8 mouse cellular contexts compared by ENCODE assay signal in genomic region chr19:5529325-5530137, GRCm38 (mm10). TPM values are rescaled to one million over a fixed set of nuclear protein-coding genes. Genes with fewer than 3 reads are reported as not detected.
DNase-seq lines count a peak whose midpoint lies in the region; ATAC-seq and TF ChIP-seq lines count a peak whose summit lies in the region.

No protein-coding gene starts in this region.

- ATAC-seq in forebrain, embryonic 11.5 days (replicated peaks; ENCODE audit: low FRiP score): peak; percentile 91
- ATAC-seq in heart, embryonic 16.5 days (replicated peaks; ENCODE audit: extremely low read depth, insufficient read depth, low FRiP score): peak; percentile 96
- ATAC-seq in liver, embryonic 13.5 days (ENCODE audit: low read depth): peak; percentile 98
- ATAC-seq in stomach, embryonic 14.5 days (ENCODE audit: insufficient number of reproducible peaks, insufficient read depth, low FRiP score, low read depth): peak; percentile 97

- H3K4me3 ChIP-seq in CH12.LX (replicated peaks in 1 of 3; ENCODE audit: low read depth in 2 of 3, low read length in 2 of 3, poor library complexity in 1 of 3): peak overlapping the region in 2 of 3 experiments; percentile 25 to 58
- H3K4me3 ChIP-seq in forebrain, embryonic 11.5 days (ENCODE audit: low read depth, low read length): no peak overlapping the region
- H3K4me3 ChIP-seq in heart, embryonic 16.5 days (ENCODE audit: low read length): peak overlapping the region; percentile 25
- H3K4me3 ChIP-seq in liver, embryonic 13.5 days (replicated peaks): peak overlapping the region; percentile 18
- no peak overlapping the region; the same call in 1 of the 2 replicates for H3K4me3 ChIP-seq in stomach, embryonic 14.5 days (ENCODE audit: low read depth, low read length)

- in situ Hi-C loops in CH12.LX (cut with MboI; ENCODE audit: low pct_ligation_motif_present, low pct_unique_long_range_greater_than_20kb, low sequenced_read_pairs): loop anchor here (5.0 kb wide), 1 partner anchor 33 kb away; the partner anchor contains the start of gene Ovol1

- no peak for TF ChIP-seq EP300 in CH12.LX (IDR thresholded peaks at IDR 0.05; ENCODE audit: low read length)

- no peaks in the 10 kb centered on the region for H3K36me3 ChIP-seq in CH12.LX (replicated peaks in 1 of 2; ENCODE audit: control insufficient read depth in 1 of 2, insufficient read depth in 1 of 2, low read length in 1 of 2)
- no peaks in the 10 kb centered on the region for H3K36me3 ChIP-seq in forebrain, embryonic 11.5 days (ENCODE audit: control insufficient read depth, insufficient read depth, low read length)
- no peaks in the 10 kb centered on the region for H3K36me3 ChIP-seq in heart, embryonic 16.5 days (ENCODE audit: control insufficient read depth, insufficient read depth)
- H3K36me3 ChIP-seq in liver, embryonic 13.5 days: no peaks in the 10 kb centered on the region
- H3K36me3 ChIP-seq in stomach, embryonic 14.5 days (ENCODE audit: control insufficient read depth, insufficient read depth, low read length): no peaks in the 10 kb centered on the region

- no peak for TF ChIP-seq POLR2A in CH12.LX (IDR thresholded peaks at IDR 0.05; ENCODE audit: low read depth, low read length)

- peak; percentile 89 for TF ChIP-seq RAD21 in CH12.LX (IDR thresholded peaks at IDR 0.05; ENCODE audit: low read depth, low read length)

- H3K4me1 ChIP-seq in CH12.LX (ENCODE audit: control insufficient read depth in 1 of 2, insufficient read depth in 2 of 2): peaks cover 11 to 38% of the 10 kb centered on the region in 2 experiments
- H3K4me1 ChIP-seq in forebrain, embryonic 11.5 days (replicated peaks; ENCODE audit: control insufficient read depth, insufficient read depth, low read length): peaks cover 4% of the 10 kb centered on the region; the same call in 1 of the 2 replicates
- H3K4me1 ChIP-seq in heart, embryonic 16.5 days (ENCODE audit: control insufficient read depth, insufficient read depth, low read length): peaks cover 4% of the 10 kb centered on the region; the same call in 1 of the 2 replicates
- peaks cover 7% of the 10 kb centered on the region for H3K4me1 ChIP-seq in liver, embryonic 13.5 days (replicated peaks)
- H3K4me1 ChIP-seq in stomach, embryonic 14.5 days (ENCODE audit: control insufficient read depth, insufficient read depth, low read length): no peaks in the 10 kb centered on the region

- H3K4me2 ChIP-seq in CH12.LX (ENCODE audit: insufficient read depth, low read depth, poor library complexity, severe bottlenecking): peak overlapping the region; percentile 100
- H3K4me2 ChIP-seq in forebrain, embryonic 11.5 days (ENCODE audit: low read depth, low read length, severe bottlenecking): peak overlapping the region; percentile 29; the same call in 1 of the 2 replicates
- peak overlapping the region; percentile 58 for H3K4me2 ChIP-seq in heart, embryonic 16.5 days (ENCODE audit: low read depth, low read length)
- H3K4me2 ChIP-seq in liver, embryonic 13.5 days: peak overlapping the region; percentile 51
- H3K4me2 ChIP-seq in stomach, embryonic 14.5 days (replicated peaks; ENCODE audit: low read depth, low read length): peak overlapping the region; percentile 28

- peaks cover 18% of the 10 kb centered on the region for H3K27me3 ChIP-seq in CH12.LX (replicated peaks)
- no peaks in the 10 kb centered on the region for H3K27me3 ChIP-seq in forebrain, embryonic 11.5 days (ENCODE audit: control insufficient read depth, insufficient read depth, low read length)
- H3K27me3 ChIP-seq in heart, embryonic 16.5 days (ENCODE audit: control insufficient read depth, insufficient read depth, low read length): 0 out of 2 replicates have a peak, but pooled peaks cover 3% of the 10 kb centered on the region
- H3K27me3 ChIP-seq in liver, embryonic 13.5 days: peaks cover 12% of the 10 kb centered on the region; the same call in 1 of the 2 replicates
- no peaks in the 10 kb centered on the region for H3K27me3 ChIP-seq in stomach, embryonic 14.5 days (ENCODE audit: control insufficient read depth, insufficient read depth, low read length)

- WGBS in forebrain, embryonic 11.5 days: 15% methylated on average over 20 of the region's 20 CpGs
- 18% methylated on average over 20 of the region's 20 CpGs for WGBS in heart, embryonic 16.5 days
- WGBS in liver, embryonic 13.5 days (ENCODE audit: insufficient replicate concordance): 23% methylated on average over 20 of the region's 20 CpGs
- 14% methylated on average over 20 of the region's 20 CpGs for WGBS in stomach, embryonic 14.5 days

- TF ChIP-seq CTCF in CH12.LX (conservative IDR thresholded peaks at IDR 0.05 in 1 of 2, IDR thresholded peaks at IDR 0.05 in 1 of 2; ENCODE audit: low read depth in 2 of 2, low read length in 2 of 2): peak; percentile 67 to 99

- peak; percentile 95 for DNase-seq in CH12.LX (ENCODE audit: extremely low read depth)
- DNase-seq in c-Kit-positive CD71-negative TER-119-negative erythroid progenitor cells, embryonic 14.5 days (ENCODE audit: low read depth): peak; percentile 94
- DNase-seq in forebrain, embryonic 11.5 days (ENCODE audit: low spot score): peak; percentile 98
- peak; percentile 97 to 99 for DNase-seq in kidney, postnatal 25 days
- peak; percentile 86 for DNase-seq in liver, embryonic 13.5 days
- peak; percentile 93 to 94 for DNase-seq in natural killer cell, adult 2 months (ENCODE audit: low spot score in 2 of 2)

- H3K27ac ChIP-seq in CH12.LX (ENCODE audit: insufficient read depth, low read depth): no peak overlapping the region
- H3K27ac ChIP-seq in forebrain, embryonic 11.5 days (ENCODE audit: low read depth, low read length): no peak overlapping the region
- H3K27ac ChIP-seq in heart, embryonic 16.5 days (ENCODE audit: low read length): no peak overlapping the region
- no peak overlapping the region for H3K27ac ChIP-seq in liver, embryonic 13.5 days
- peak overlapping the region; percentile 83 for H3K27ac ChIP-seq in stomach, embryonic 14.5 days (ENCODE audit: low read length)

- H3K79me2 ChIP-seq in CH12.LX (replicated peaks; ENCODE audit: control insufficient read depth, extremely low read depth, insufficient read depth, poor library complexity, severe bottlenecking): no peaks in the 10 kb centered on the region

- dilution Hi-C loops in CH12.LX (cut with MboI; ENCODE audit: extremely low pct_ligation_motif_present, extremely low pct_unique_long_range_greater_than_20kb, low sequenced_read_pairs): no loop called here

- peak overlapping the region; percentile 20; the same call in 1 of the 2 replicates for H3K9ac ChIP-seq in CH12.LX (ENCODE audit: insufficient read depth, low read depth)
- H3K9ac ChIP-seq in forebrain, embryonic 11.5 days (ENCODE audit: low read length): no peak overlapping the region
- peak overlapping the region; percentile 14; the same call in 1 of the 2 replicates for H3K9ac ChIP-seq in heart, embryonic 16.5 days (ENCODE audit: low read length)
- H3K9ac ChIP-seq in liver, embryonic 13.5 days: peak overlapping the region; percentile 14; the same call in 1 of the 2 replicates
- H3K9ac ChIP-seq in stomach, embryonic 14.5 days (replicated peaks; ENCODE audit: low read depth, low read length): no peak overlapping the region

- H3K9me3 ChIP-seq in CH12.LX (replicated peaks; ENCODE audit: low read length): no peaks in the 10 kb centered on the region
- H3K9me3 ChIP-seq in forebrain, embryonic 11.5 days (ENCODE audit: control insufficient read depth, low read length): no peaks in the 10 kb centered on the region
- no peaks in the 10 kb centered on the region for H3K9me3 ChIP-seq in heart, embryonic 16.5 days (replicated peaks; ENCODE audit: control insufficient read depth, low read length)
- H3K9me3 ChIP-seq in liver, embryonic 13.5 days (replicated peaks): no peaks in the 10 kb centered on the region
- no peaks in the 10 kb centered on the region for H3K9me3 ChIP-seq in stomach, embryonic 14.5 days (ENCODE audit: control insufficient read depth, low read depth, low read length)

RNA-seq across cellular contexts. Expression of gene Snx32, which starts 19.2 kb away (rescaled TPM):
- total RNA-seq in CH12.LX (2012; rRNA removed) (2.7 and 2.8 TPM in 2 replicates), CH12.LX (2014; rRNA removed) (0.75 and 0.96 TPM in 2 replicates)
- 1.2 and 2.4 TPM in 2 replicates for polyA plus RNA-seq in CH12.LX (2012; ENCODE audit: insufficient read length, low read depth)
- 15.9 and 19.5 TPM in 2 replicates for polyA plus RNA-seq in forebrain, embryonic 11.5 days (2014; fragmentation: Nextera tagmentation; extraction: Ambion mirVana)
- polyA plus RNA-seq in heart, embryonic 16.5 days (2015; fragmentation: Nextera tagmentation; extraction: Ambion mirVana): 17.2 and 18.3 TPM in 2 replicates
- 6.4 and 7.0 TPM in 2 replicates for polyA plus RNA-seq in liver, embryonic 13.5 days (2015; fragmentation: Nextera tagmentation; extraction: Ambion mirVana)
- polyA plus RNA-seq in stomach, embryonic 14.5 days (2014; fragmentation: Nextera tagmentation; extraction: Ambion mirVana): 12.4 and 13.0 TPM in 2 replicates

RNA-seq across cellular contexts. Expression of gene 1700020D05Rik, which starts 25.9 kb away (rescaled TPM):
- 0.25 and 0.34 TPM in 2 replicates for total RNA-seq in CH12.LX (2012; rRNA removed)
- 0.23 TPM in 1 of 2 replicates, not detected in the other for total RNA-seq in CH12.LX (2014; rRNA removed)
- 0.33 TPM in 1 of 2 replicates, not detected in the other for polyA plus RNA-seq in CH12.LX (2012; ENCODE audit: insufficient read length, low read depth)
- polyA plus RNA-seq in forebrain, embryonic 11.5 days (2014; fragmentation: Nextera tagmentation; extraction: Ambion mirVana): not detected in 2 replicates
- not detected in 2 replicates for polyA plus RNA-seq in heart, embryonic 16.5 days (2015; fragmentation: Nextera tagmentation; extraction: Ambion mirVana)
- polyA plus RNA-seq in liver, embryonic 13.5 days (2015; fragmentation: Nextera tagmentation; extraction: Ambion mirVana): 0.09 TPM in 1 of 2 replicates, not detected in the other
- 0.25 and 0.42 TPM in 2 replicates for polyA plus RNA-seq in stomach, embryonic 14.5 days (2014; fragmentation: Nextera tagmentation; extraction: Ambion mirVana)

RNA-seq across cellular contexts. Expression of gene Ovol1, which starts 30.9 kb away (rescaled TPM):
- total RNA-seq in CH12.LX (2012; rRNA removed) (not detected in 2 replicates), CH12.LX (2014; rRNA removed) (not detected in 2 replicates)
- not detected in 2 replicates for polyA plus RNA-seq in CH12.LX (2012; ENCODE audit: insufficient read length, low read depth)
- polyA plus RNA-seq in forebrain, embryonic 11.5 days (2014; fragmentation: Nextera tagmentation; extraction: Ambion mirVana): 0.11 and 0.35 TPM in 2 replicates
- 0.54 and 0.61 TPM in 2 replicates for polyA plus RNA-seq in heart, embryonic 16.5 days (2015; fragmentation: Nextera tagmentation; extraction: Ambion mirVana)
- 0.06 and 0.09 TPM in 2 replicates for polyA plus RNA-seq in liver, embryonic 13.5 days (2015; fragmentation: Nextera tagmentation; extraction: Ambion mirVana)
- 11.2 and 11.5 TPM in 2 replicates for polyA plus RNA-seq in stomach, embryonic 14.5 days (2014; fragmentation: Nextera tagmentation; extraction: Ambion mirVana)

RNA-seq across cellular contexts. Expression of gene Ap5b1, which starts 38.3 kb away (rescaled TPM):
- 9.6 and 10.6 TPM in 2 replicates for total RNA-seq in CH12.LX (2012; rRNA removed)
- 3.2 and 3.6 TPM in 2 replicates for total RNA-seq in CH12.LX (2014; rRNA removed)
- polyA plus RNA-seq in CH12.LX (2012; ENCODE audit: insufficient read length, low read depth): 6.5 and 8.5 TPM in 2 replicates
- 1.9 and 2.5 TPM in 2 replicates for polyA plus RNA-seq in forebrain, embryonic 11.5 days (2014; fragmentation: Nextera tagmentation; extraction: Ambion mirVana)
- polyA plus RNA-seq in heart, embryonic 16.5 days (2015; fragmentation: Nextera tagmentation; extraction: Ambion mirVana): 3.8 and 4.0 TPM in 2 replicates
- 2.3 and 2.9 TPM in 2 replicates for polyA plus RNA-seq in liver, embryonic 13.5 days (2015; fragmentation: Nextera tagmentation; extraction: Ambion mirVana)
- 5.5 and 6.1 TPM in 2 replicates for polyA plus RNA-seq in stomach, embryonic 14.5 days (2014; fragmentation: Nextera tagmentation; extraction: Ambion mirVana)

RNA-seq across cellular contexts. Expression of gene Cfl1, which starts 39.3 kb away (rescaled TPM):
- total RNA-seq in CH12.LX (2012; rRNA removed): 818 and 982 TPM in 2 replicates
- 932 and 999 TPM in 2 replicates for total RNA-seq in CH12.LX (2014; rRNA removed)
- polyA plus RNA-seq in CH12.LX (2012; ENCODE audit: insufficient read length, low read depth): 1,768 and 1,993 TPM in 2 replicates
- polyA plus RNA-seq in forebrain, embryonic 11.5 days (2014; fragmentation: Nextera tagmentation; extraction: Ambion mirVana): 3,238 and 3,452 TPM in 2 replicates
- 1,696 and 1,829 TPM in 2 replicates for polyA plus RNA-seq in heart, embryonic 16.5 days (2015; fragmentation: Nextera tagmentation; extraction: Ambion mirVana)
- polyA plus RNA-seq in liver, embryonic 13.5 days (2015; fragmentation: Nextera tagmentation; extraction: Ambion mirVana): 1,341 and 1,482 TPM in 2 replicates
- 2,904 and 2,937 TPM in 2 replicates for polyA plus RNA-seq in stomach, embryonic 14.5 days (2014; fragmentation: Nextera tagmentation; extraction: Ambion mirVana)

Comparison
In these comparisons a context has a peak if more than half of its experiments do, and no peak if none do; other contexts are left out.
1. H3K4me2 ChIP-seq: peak in every context shown above with its lines; median percentile 100 in CH12.LX; 58 in heart, embryonic 16.5 days; 51 in liver, embryonic 13.5 days; 29 in forebrain, embryonic 11.5 days; 28 in stomach, embryonic 14.5 days.
2. H3K4me3 ChIP-seq: peak in CH12.LX (2 of 3), heart, embryonic 16.5 days (single experiment) and liver, embryonic 13.5 days (single experiment); none in forebrain, embryonic 11.5 days (single experiment) and stomach, embryonic 14.5 days (single experiment).
3. H3K9ac ChIP-seq: peak in CH12.LX (single experiment), heart, embryonic 16.5 days (single experiment) and liver, embryonic 13.5 days (single experiment); none in forebrain, embryonic 11.5 days (single experiment) and stomach, embryonic 14.5 days (single experiment).
4. Peak in every context shown above with its lines, with median percentiles within 50 percentile points of each other: DNase-seq and ATAC-seq.